Mouse (Mus musculus) lung, embryonic 16.5 days (tissue): ENCODE measurements around the gene Bnip1. TPM values are rescaled to one million over a fixed set of nuclear protein-coding genes. Genes with fewer than 3 reads are reported as not detected.

Experiments used
- ATAC-seq: fragments of 200-750 bp; cut with Nextera tagmentation; 2 replicates; pipeline ENCODE4 v1.8.0; 2017; ENCODE audit warnings: low read depth, mild to moderate bottlenecking, moderate library complexity
- H3K27ac ChIP-seq: fragments of 300-500 bp; sonication (generic); 2 replicates; pipeline ENCODE4 v1.5.1; 2014; ENCODE audit warnings: mild to moderate bottlenecking, control low read depth, low read length
- H3K27me3 ChIP-seq: fragments of 300-500 bp; sonication (generic); 2 replicates; pipeline ENCODE4 v1.6.1; 2014; ENCODE audit warnings: low read depth, low read length, mixed read lengths; ENCODE audit not compliant: control insufficient read depth, insufficient read depth
- H3K36me3 ChIP-seq: fragments of 300-500 bp; sonication (generic); 2 replicates; pipeline ENCODE4 v1.6.1; 2014; ENCODE audit warnings: low read length; ENCODE audit not compliant: control insufficient read depth, insufficient read depth
- H3K4me1 ChIP-seq: fragments of 300-500 bp; sonication (generic); replicated peaks from 2 replicates; pipeline ENCODE4 v1.6.1; 2014; ENCODE audit warnings: low read length, mixed read lengths; ENCODE audit not compliant: control insufficient read depth, insufficient read depth
- H3K4me2 ChIP-seq: fragments of 300-500 bp; sonication (generic); 2 replicates; pipeline ENCODE4 v1.6.1; 2014; ENCODE audit warnings: low read depth, low read length, control low read depth
- H3K4me3 ChIP-seq: fragments of 300-500 bp; sonication (generic); 2 replicates; pipeline ENCODE4 v1.5.1; 2014; ENCODE audit warnings: mild to moderate bottlenecking, low read length, control low read depth
- H3K9ac ChIP-seq: fragments of 300-500 bp; sonication (generic); 2 replicates; pipeline ENCODE4 v1.6.1; 2014; ENCODE audit warnings: low read length, control low read depth
- H3K9me3 ChIP-seq: fragments of 300-500 bp; sonication (generic); 2 replicates; pipeline ENCODE4 v1.6.1; 2016; ENCODE audit warnings: low read length; ENCODE audit not compliant: control insufficient read depth
- WGBS: fragments of 180-500 bp; shearing (Covaris S2); extraction: QIAGEN DNeasy Blood & Tissue Kit; methylation state at CpG from one replicate; pipeline ENCODE4 v1.1.7; 2014; 5-methylcytosine and 5-hydroxymethylcytosine counted together
- polyA plus RNA-seq: library from polyadenylated mRNA; unstranded; fragments of >200 nt; fragmentation: Nextera tagmentation; extraction: Ambion mirVana; gene quantifications from 2 replicates; pipeline ENCODE4 v1.2.1, GENCODE M21; 2015

Bnip1 gene
- polyA plus RNA-seq, 1 experiment from 2014 or later, result 45.2 TPM

DNA sequence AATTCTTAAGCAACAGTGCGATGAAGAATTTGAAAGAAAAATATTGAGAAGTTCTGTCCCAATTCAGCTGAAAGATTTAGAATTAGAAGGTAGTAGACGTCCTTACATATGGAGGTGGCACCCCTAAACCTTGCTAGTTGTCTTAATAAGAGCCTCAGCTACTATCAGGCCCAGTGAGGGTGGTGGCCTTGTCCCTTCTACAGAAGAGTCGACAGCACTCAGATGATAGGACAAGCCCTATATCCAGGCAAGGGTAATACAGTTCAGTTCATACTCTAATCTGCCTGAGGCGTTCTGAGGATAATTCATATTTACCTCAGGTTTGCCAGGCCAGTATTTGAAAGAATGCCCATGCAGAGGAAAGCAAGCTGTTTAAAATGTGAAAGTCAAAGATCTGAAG is 2.9 kb upstream of the Bnip1 start:
- H3K4me2 ChIP-seq, result no peak overlapping the region
- peaks cover 9% of the 10 kb centered on the region for H3K4me1 ChIP-seq
- no peak for ATAC-seq
- no peak overlapping the region for H3K4me3 ChIP-seq
- no peaks in the 10 kb centered on the region for H3K9me3 ChIP-seq
- H3K9ac ChIP-seq, result no peak overlapping the region
- no peaks in the 10 kb centered on the region for H3K36me3 ChIP-seq
- H3K27ac ChIP-seq, result no peak overlapping the region
- WGBS, result 84% methylated on average over 4 of the region's 4 CpGs
- no peaks in the 10 kb centered on the region for H3K27me3 ChIP-seq

- peaks cover 2% of the 10 kb centered on the region; the same call in 1 of the 2 replicates for H3K36me3 ChIP-seq
- H3K4me2 ChIP-seq, result no peak overlapping the region
- H3K27ac ChIP-seq, result no peak overlapping the region
- peaks cover 9% of the 10 kb centered on the region for H3K4me1 ChIP-seq
- ATAC-seq, result no peak
- 82% methylated on average over 3 of the region's 3 CpGs for WGBS
- no peak overlapping the region for H3K4me3 ChIP-seq
- H3K27me3 ChIP-seq, result no peaks in the 10 kb centered on the region
- no peak overlapping the region for H3K9ac ChIP-seq
- no peaks in the 10 kb centered on the region for H3K9me3 ChIP-seq
Measured at GRCm38 (mm10) chr17:26778430-26779100, 2.3 kb upstream of the Bnip1 start.

GRCm38 (mm10) chr17:26779471-26779870 is 1.4 kb upstream of the Bnip1 start:
- H3K9me3 ChIP-seq, result no peaks in the 10 kb centered on the region
- peaks cover 9% of the 10 kb centered on the region for H3K4me1 ChIP-seq
- H3K27me3 ChIP-seq, result no peaks in the 10 kb centered on the region
- no peak overlapping the region for H3K4me2 ChIP-seq
- no peak for ATAC-seq
- no peak overlapping the region for H3K4me3 ChIP-seq
- H3K9ac ChIP-seq, result no peak overlapping the region
- no peak overlapping the region for H3K27ac ChIP-seq
- H3K36me3 ChIP-seq, result peaks cover 6% of the 10 kb centered on the region
- WGBS, result 87% methylated on average over 2 of the region's 2 CpGs

DNA sequence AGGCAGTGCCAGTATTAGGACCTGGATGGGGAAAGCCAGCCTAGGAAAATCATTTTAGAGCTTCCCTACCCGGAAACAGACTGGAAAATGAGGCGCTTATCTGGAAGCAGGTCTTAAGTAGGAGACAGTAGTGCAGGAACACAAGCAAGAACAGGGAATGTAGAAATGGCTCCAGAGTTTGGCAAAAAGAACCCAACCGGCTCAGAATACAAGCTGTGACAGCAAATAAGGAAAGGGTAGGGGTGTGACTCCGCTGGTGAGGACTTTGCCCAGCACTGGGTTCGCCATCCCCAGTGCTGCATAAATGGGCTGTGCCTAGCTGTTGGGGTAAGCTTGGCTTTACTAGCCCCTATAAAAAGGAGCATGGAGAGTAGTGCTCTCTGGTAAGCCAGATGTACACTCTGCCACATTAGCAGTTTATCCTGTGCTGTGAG is 761 bp downstream of the Bnip1 start:
- peak overlapping the region; percentile 97 for H3K27ac ChIP-seq
- H3K27me3 ChIP-seq, result no peaks in the 10 kb centered on the region
- H3K36me3 ChIP-seq, result peaks cover 16% of the 10 kb centered on the region
- 11% methylated on average over 5 of the region's 5 CpGs for WGBS
- H3K4me1 ChIP-seq, result peaks cover 9% of the 10 kb centered on the region
- no peaks in the 10 kb centered on the region for H3K9me3 ChIP-seq
- peak overlapping the region; percentile 89 for H3K9ac ChIP-seq
- H3K4me2 ChIP-seq, result peak overlapping the region; percentile 85
- peak overlapping the region; percentile 87 for H3K4me3 ChIP-seq
- ATAC-seq, result peak; percentile 30

DNA sequence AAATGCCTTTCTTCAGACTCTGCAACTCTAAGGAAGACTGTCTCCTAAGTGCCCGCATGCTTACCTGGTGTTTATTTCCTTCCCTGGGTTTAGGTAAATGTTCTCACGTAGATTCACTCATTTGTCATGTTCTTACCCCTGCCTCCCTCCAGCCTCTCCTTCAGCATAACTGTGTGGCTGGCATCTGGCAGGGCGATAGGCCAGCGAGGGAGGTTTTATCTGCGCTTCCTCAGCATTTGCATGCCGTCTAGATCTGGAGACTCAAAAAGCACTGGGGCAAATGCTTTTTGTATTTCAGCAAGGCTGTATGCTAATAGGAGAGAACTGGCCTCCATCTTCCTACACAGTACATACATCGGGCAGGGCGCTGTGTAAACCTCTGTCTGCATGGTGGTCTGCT is 3.7 kb downstream of the Bnip1 start:
- H3K27ac ChIP-seq, result no peak overlapping the region
- H3K4me2 ChIP-seq, result no peak overlapping the region
- no peaks in the 10 kb centered on the region for H3K9me3 ChIP-seq
- peaks cover 27% of the 10 kb centered on the region for H3K36me3 ChIP-seq
- H3K27me3 ChIP-seq, result no peaks in the 10 kb centered on the region
- H3K4me1 ChIP-seq, result peaks cover 9% of the 10 kb centered on the region
- no peak for ATAC-seq
- 87% methylated on average over 8 of the region's 8 CpGs for WGBS
- H3K4me3 ChIP-seq, result no peak overlapping the region
- no peak overlapping the region for H3K9ac ChIP-seq

DNA sequence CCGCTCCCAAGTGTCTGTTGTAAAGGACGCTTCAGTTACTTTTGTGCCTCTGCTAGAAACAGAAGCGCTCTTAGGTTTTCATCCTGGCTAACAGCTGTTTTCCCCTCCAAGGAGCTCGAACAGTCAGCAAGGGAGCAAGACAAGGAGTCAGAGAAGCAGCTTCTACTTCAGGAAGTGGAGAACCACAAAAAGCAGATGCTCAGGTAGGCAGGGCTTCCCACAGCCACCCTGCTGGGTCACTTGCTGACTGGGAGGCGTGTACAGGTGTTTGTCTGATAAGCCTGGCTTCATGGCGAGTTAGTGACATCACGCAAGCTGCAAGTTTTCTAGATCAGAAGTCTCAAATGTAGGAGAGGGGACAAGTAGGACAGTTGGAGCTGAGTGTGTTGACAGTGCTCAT is 5.7 kb downstream of the Bnip1 start:
- Histone ChIP-seq H3K9ac (no peak overlapping the region), H3K27me3 (no peaks in the 10 kb centered on the region), H3K9me3 (no peaks in the 10 kb centered on the region), H3K4me2 (no peak overlapping the region), H3K36me3 (peaks cover 40% of the 10 kb centered on the region), H3K27ac (no peak overlapping the region), H3K4me1 (peaks cover 8% of the 10 kb centered on the region), H3K4me3 (no peak overlapping the region)
- no peak for ATAC-seq
- WGBS, result 83% methylated on average over 7 of the region's 7 CpGs

GRCm38 (mm10) chr17:26788986-26789385 is 8.1 kb downstream of the Bnip1 start:
- Histone ChIP-seq H3K36me3 (peaks cover 44% of the 10 kb centered on the region), H3K4me3 (no peak overlapping the region), H3K27ac (no peak overlapping the region), H3K9ac (no peak overlapping the region), H3K4me2 (no peak overlapping the region), H3K4me1 (no peaks in the 10 kb centered on the region), H3K27me3 (no peaks in the 10 kb centered on the region), H3K9me3 (no peaks in the 10 kb centered on the region)
- no peak for ATAC-seq
- 93% methylated on average over 8 of the region's 8 CpGs for WGBS

DNA sequence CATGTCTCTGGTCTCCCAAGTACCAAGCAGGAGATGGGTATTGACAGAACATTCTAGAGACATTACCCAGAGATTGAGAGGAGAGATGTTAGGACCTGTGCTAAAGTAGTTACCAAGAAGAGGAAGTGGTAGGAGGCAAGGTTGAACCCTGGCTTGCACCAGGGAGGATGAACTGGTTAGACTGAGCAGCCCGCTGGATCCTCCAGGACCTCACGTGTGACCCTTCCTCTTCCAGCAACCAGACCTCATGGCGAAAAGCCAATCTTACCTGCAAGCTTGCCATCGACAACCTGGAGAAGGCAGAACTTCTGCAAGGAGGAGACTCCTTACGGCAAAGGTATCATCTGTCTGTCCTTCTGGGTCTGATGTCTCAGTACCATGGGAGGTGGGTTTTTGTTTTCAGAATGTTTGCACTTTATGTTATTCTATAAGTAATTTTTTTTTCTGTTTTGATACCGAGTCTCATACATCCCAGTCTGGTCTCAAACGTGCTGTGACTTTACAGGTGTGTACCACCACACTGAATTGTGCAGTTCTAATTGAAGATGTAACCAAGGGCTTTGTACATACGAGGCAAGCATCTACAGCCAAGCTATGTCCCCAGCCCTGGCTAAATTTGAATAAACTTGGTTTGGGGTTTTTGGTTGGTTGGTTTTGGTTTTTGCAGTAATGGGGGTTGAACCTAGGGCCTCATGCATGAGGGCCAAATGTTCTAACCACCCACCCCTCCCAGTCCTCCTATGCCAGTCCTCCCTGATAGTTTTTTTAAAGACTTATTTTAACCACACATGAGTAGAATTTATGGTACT is 8.8 kb downstream of the Bnip1 start:
- Histone ChIP-seq H3K4me3 (no peak overlapping the region), H3K36me3 (peaks cover 42% of the 10 kb centered on the region), H3K4me1 (no peaks in the 10 kb centered on the region), H3K9ac (no peak overlapping the region), H3K9me3 (no peaks in the 10 kb centered on the region), H3K27me3 (no peaks in the 10 kb centered on the region), H3K27ac (no peak overlapping the region), H3K4me2 (no peak overlapping the region)
- 88% methylated on average over 8 of the region's 8 CpGs for WGBS
- no peak for ATAC-seq

GRCm38 (mm10) chr17:26790269-26791214 is 9.7 kb downstream of the Bnip1 start:
- no peaks in the 10 kb centered on the region for H3K27me3 ChIP-seq
- H3K9ac ChIP-seq, result no peak overlapping the region
- no peak overlapping the region for H3K4me3 ChIP-seq
- no peak overlapping the region for H3K27ac ChIP-seq
- 83% methylated on average over 11 of the region's 11 CpGs for WGBS
- H3K4me2 ChIP-seq, result no peak overlapping the region
- no peaks in the 10 kb centered on the region for H3K9me3 ChIP-seq
- no peaks in the 10 kb centered on the region for H3K4me1 ChIP-seq
- ATAC-seq, result no peak
- peaks cover 39% of the 10 kb centered on the region for H3K36me3 ChIP-seq
